Comparison of ENCODE assay signal across 11 mouse cellular contexts in genomic region chr6:125340244-125340643, GRCm38 (mm10). TPM values are rescaled to one million over a fixed set of nuclear protein-coding genes. Genes with fewer than 3 reads are reported as not detected.
DNase-seq lines count a peak whose midpoint lies in the region; ATAC-seq and TF ChIP-seq lines count a peak whose summit lies in the region.
"Had no signal": no experiment of that assay in that cellular context is flagged by ENCODE, and none has a peak within 500 bp of the region (broad histone marks: within the 10 kb centered on the region; RNA-seq: fewer than 3 reads in every experiment).

No protein-coding gene starts in this region.

- peaks cover 15% of the 10 kb centered on the region; the same call in 1 of the 2 replicates for H3K4me1 ChIP-seq in heart, embryonic 13.5 days
- peaks cover 29% of the 10 kb centered on the region for H3K4me1 ChIP-seq in thymus, adult 2 months (replicated peaks; ENCODE audit: control insufficient read depth, insufficient read depth, low read length)
- peaks cover 18% of the 10 kb centered on the region for H3K4me1 ChIP-seq in liver, postnatal 0 days (ENCODE audit: insufficient read depth)

- H3K27ac ChIP-seq in heart, embryonic 13.5 days (replicated peaks): peak overlapping the region; percentile 82
- peak overlapping the region; percentile 21; the same call in 1 of the 2 replicates for H3K27ac ChIP-seq in thymus, adult 2 months (ENCODE audit: control insufficient read depth, insufficient read depth, low read length)
- H3K27ac ChIP-seq in liver, postnatal 0 days (ENCODE audit: low read depth): peak overlapping the region; percentile 65

- peaks cover 3% of the 10 kb centered on the region for H3K27me3 ChIP-seq in heart, embryonic 13.5 days (replicated peaks)
- H3K27me3 ChIP-seq in thymus, adult 2 months (ENCODE audit: control insufficient read depth, insufficient read depth, low read length): no peaks in the 10 kb centered on the region
- H3K27me3 ChIP-seq in liver, postnatal 0 days (ENCODE audit: insufficient read depth, low read length): no peaks in the 10 kb centered on the region

- H3K9me3 ChIP-seq in heart, embryonic 13.5 days: no peaks in the 10 kb centered on the region
- H3K9me3 ChIP-seq in liver, postnatal 0 days (ENCODE audit: low read length): no peaks in the 10 kb centered on the region

- WGBS in heart, embryonic 13.5 days: 57% methylated on average over 5 of the region's 5 CpGs
- WGBS in thymus, adult 2 months: 62% methylated on average over 5 of the region's 5 CpGs
- 48% methylated on average over 5 of the region's 5 CpGs for WGBS in liver, postnatal 0 days (ENCODE audit: insufficient replicate concordance)

- no peak overlapping the region for H3K9ac ChIP-seq in heart, embryonic 13.5 days
- no peak overlapping the region for H3K9ac ChIP-seq in liver, postnatal 0 days (replicated peaks)

- H3K36me3 ChIP-seq in heart, embryonic 13.5 days: no peaks in the 10 kb centered on the region
- no peaks in the 10 kb centered on the region for H3K36me3 ChIP-seq in thymus, adult 2 months (ENCODE audit: control insufficient read depth, insufficient read depth, low read length)
- no peaks in the 10 kb centered on the region for H3K36me3 ChIP-seq in liver, postnatal 0 days (replicated peaks; ENCODE audit: insufficient read depth, low read length)

- TF ChIP-seq POLR2A in thymus, adult 2 months (IDR thresholded peaks at IDR 0.05; ENCODE audit: control insufficient read depth, extremely low read depth, insufficient read depth, low read length, poor library complexity): no peak

- intact Hi-C loops in heart, postnatal 36 days (cut with DNase I): no loop called here

- H3K4me3 ChIP-seq in heart, embryonic 13.5 days: no peak overlapping the region
- no peak overlapping the region for H3K4me3 ChIP-seq in thymus, adult 2 months (ENCODE audit: control insufficient read depth, insufficient read depth, low read length)
- H3K4me3 ChIP-seq in liver, postnatal 0 days (ENCODE audit: low read depth, low read length): no peak overlapping the region
- H3K4me3 ChIP-seq: myocyte had no signal

- no peak for ATAC-seq in heart, embryonic 13.5 days (ENCODE audit: extremely low read depth, insufficient number of reproducible peaks, low FRiP score, low TSS enrichment)
- ATAC-seq in liver, postnatal 0 days: peak; percentile 31; the same call in 1 of the 2 replicates

- TF ChIP-seq EP300 in liver, postnatal 0 days (IDR thresholded peaks at IDR 0.05; ENCODE audit: low read depth): no peak

- no peak for TF ChIP-seq CTCF in thymus, adult 2 months (IDR thresholded peaks at IDR 0.05; ENCODE audit: borderline replicate concordance, control insufficient read depth, extremely low read depth, insufficient read depth, low read length, poor library complexity)
- TF ChIP-seq CTCF in liver, postnatal 0 days (IDR thresholded peaks at IDR 0.05; ENCODE audit: low read depth): no peak

- no peak for DNase-seq in heart, postnatal 36 days
- DNase-seq in thymus, adult 2 months: no peak
- no peak for DNase-seq in thymus, postnatal 10 days (ENCODE audit: low spot score in 2 of 2)
- no peak for DNase-seq in liver, postnatal 0 days
- no peak for DNase-seq in layer of hippocampus, postnatal 14 days (ENCODE audit: low spot score in 2 of 2)
- no peak for DNase-seq in urinary bladder, postnatal 4 days (ENCODE audit: low spot score in 2 of 2)
- DNase-seq in thymus, postnatal 14 days: no peak
- DNase-seq: thymus, adult 18-20 months had no signal

- no peak overlapping the region for H3K4me2 ChIP-seq in heart, embryonic 13.5 days
- no peak overlapping the region for H3K4me2 ChIP-seq in liver, postnatal 0 days (ENCODE audit: low read depth, low read length)

RNA-seq across cellular contexts. Expression of gene Tnfrsf1a, which starts 8.9 kb away (rescaled TPM):
- 39.0 and 43.8 TPM in 2 replicates for polyA plus RNA-seq in heart, embryonic 13.5 days (2015; fragmentation: Nextera tagmentation; extraction: Ambion mirVana)
- total RNA-seq in heart, postnatal 36 days (2021): 10 to 100 TPM; 59.6 to 63.7 TPM
- 140 and 149 TPM in 2 replicates for polyA plus RNA-seq in thymus, adult 2 months (2012; rRNA removed)
- 40.5 and 41.1 TPM in 2 replicates for polyA plus RNA-seq in liver, postnatal 0 days (2015; fragmentation: Nextera tagmentation; extraction: Ambion mirVana)
- total RNA-seq in layer of hippocampus, postnatal 14 days (2021): 10 to 100 TPM; 12.8 to 15.2 TPM

RNA-seq across cellular contexts. Expression of gene Scnn1a, which starts 19.8 kb away (rescaled TPM):
- 0.63 and 0.69 TPM in 2 replicates for polyA plus RNA-seq in heart, embryonic 13.5 days (2015; fragmentation: Nextera tagmentation; extraction: Ambion mirVana)
- 1 to 10 TPM in 1 of 2 experiments, under 1 TPM in 1; 0.46 to 1.1 TPM for total RNA-seq in heart, postnatal 36 days (2021)
- polyA plus RNA-seq in thymus, adult 2 months (2012; rRNA removed): 32.8 and 35.8 TPM in 2 replicates
- 0.76 and 1.1 TPM in 2 replicates for polyA plus RNA-seq in liver, postnatal 0 days (2015; fragmentation: Nextera tagmentation; extraction: Ambion mirVana)
- 1 to 10 TPM; 2.8 to 4.1 TPM for total RNA-seq in layer of hippocampus, postnatal 14 days (2021)

RNA-seq across cellular contexts. Expression of gene Ltbr, which starts 26.6 kb away (rescaled TPM):
- 42.9 and 43.5 TPM in 2 replicates for polyA plus RNA-seq in heart, embryonic 13.5 days (2015; fragmentation: Nextera tagmentation; extraction: Ambion mirVana)
- total RNA-seq in heart, postnatal 36 days (2021): 10 to 100 TPM; 28.8 to 31.3 TPM
- 29.3 and 30.6 TPM in 2 replicates for polyA plus RNA-seq in thymus, adult 2 months (2012; rRNA removed)
- 31.8 TPM in 2 replicates for polyA plus RNA-seq in liver, postnatal 0 days (2015; fragmentation: Nextera tagmentation; extraction: Ambion mirVana)
- 10 to 100 TPM in 1 of 2 experiments, 1 to 10 TPM in 1; 9.8 to 13.3 TPM for total RNA-seq in layer of hippocampus, postnatal 14 days (2021)

RNA-seq across cellular contexts. Expression of gene Plekhg6, which starts 40.3 kb away (rescaled TPM):
- 0.10 and 0.11 TPM in 2 replicates for polyA plus RNA-seq in heart, embryonic 13.5 days (2015; fragmentation: Nextera tagmentation; extraction: Ambion mirVana)
- total RNA-seq in heart, postnatal 36 days (2021): not detected
- 2.4 and 2.5 TPM in 2 replicates for polyA plus RNA-seq in thymus, adult 2 months (2012; rRNA removed)
- polyA plus RNA-seq in liver, postnatal 0 days (2015; fragmentation: Nextera tagmentation; extraction: Ambion mirVana): 1.1 and 1.2 TPM in 2 replicates
- total RNA-seq in layer of hippocampus, postnatal 14 days (2021): not detected

RNA-seq across cellular contexts. Expression of gene Tuba3a, which starts 54.4 kb away (rescaled TPM):
- 0.16 TPM in 1 of 2 replicates, not detected in the other for polyA plus RNA-seq in heart, embryonic 13.5 days (2015; fragmentation: Nextera tagmentation; extraction: Ambion mirVana)
- not detected for total RNA-seq in heart, postnatal 36 days (2021)
- 0.15 and 0.84 TPM in 2 replicates for polyA plus RNA-seq in thymus, adult 2 months (2012; rRNA removed)
- polyA plus RNA-seq in liver, postnatal 0 days (2015; fragmentation: Nextera tagmentation; extraction: Ambion mirVana): not detected in 2 replicates
- total RNA-seq in layer of hippocampus, postnatal 14 days (2021): not detected
- total RNA-seq: left cerebral cortex, postnatal 14 days had no signal
- polyA plus RNA-seq: myocyte had no signal

Comparison
In these comparisons a context has a peak if more than half of its experiments do, and no peak if none do; other contexts are left out.
1. H3K27ac ChIP-seq: peak in every context shown above with its lines; median percentile 82 in heart, embryonic 13.5 days; 65 in liver, postnatal 0 days; 21 in thymus, adult 2 months.
2. RNA of gene Scnn1a, which starts 19.8 kb away (polyA plus RNA-seq): 32.8 to 35.8 TPM in thymus, adult 2 months; 0.76 to 1.1 TPM in liver, postnatal 0 days and 0.63 to 0.69 TPM in heart, embryonic 13.5 days; every median in the first group is over 10 times any median in the second.